Mouse (Mus musculus) embryonic facial prominence, embryonic 13.5 days (tissue): ENCODE data around the gene Mettl21e. TPM values are rescaled to one million over a fixed set of nuclear protein-coding genes. Genes with fewer than 3 reads are reported as not detected.

Experiments
- ATAC-seq: fragments of 200-750 bp; cut with Nextera tagmentation; 2 replicates; pipeline ENCODE4 v1.8.0; 2017; ENCODE audit warnings: low read depth; ENCODE audit not compliant: insufficient number of reproducible peaks, insufficient read depth, low FRiP score, low TSS enrichment
- H3K27ac ChIP-seq: fragments of 300-500 bp; sonication (generic); 2 replicates; pipeline ENCODE4 v1.5.1; 2015; ENCODE audit warnings: moderate library complexity, mild to moderate bottlenecking, inconsistent platforms
- H3K27me3 ChIP-seq: fragments of 300-500 bp; sonication (generic); 2 replicates; pipeline ENCODE4 v1.6.1; 2015; ENCODE audit warnings: mild to moderate bottlenecking, inconsistent platforms
- H3K36me3 ChIP-seq: fragments of 300-500 bp; sonication (generic); 2 replicates; pipeline ENCODE4 v1.6.1; 2015; ENCODE audit warnings: mild to moderate bottlenecking, inconsistent platforms
- H3K4me1 ChIP-seq: fragments of 300-500 bp; sonication (generic); 2 replicates; pipeline ENCODE4 v1.6.1; 2015; ENCODE audit warnings: inconsistent platforms
- H3K4me2 ChIP-seq: fragments of 300-500 bp; sonication (generic); 2 replicates; pipeline ENCODE4 v1.6.1; 2015; ENCODE audit warnings: moderate library complexity, mild to moderate bottlenecking, inconsistent platforms
- H3K4me3 ChIP-seq: fragments of 300-500 bp; sonication (generic); 2 replicates; pipeline ENCODE4 v1.5.1; 2015; ENCODE audit warnings: mild to moderate bottlenecking, inconsistent platforms
- H3K9ac ChIP-seq: fragments of 300-500 bp; sonication (generic); 2 replicates; pipeline ENCODE4 v1.6.1; 2015; ENCODE audit warnings: mild to moderate bottlenecking, inconsistent platforms
- H3K9me3 ChIP-seq: fragments of 300-500 bp; sonication (generic); 2 replicates; pipeline ENCODE4 v1.6.1; 2016; ENCODE audit warnings: inconsistent platforms
- whole genome bisulfite sequencing: fragments of 180-500 bp; shearing (Covaris S2); methylation state at CpG from one replicate; pipeline ENCODE4 v1.1.7; 2015; ENCODE audit warnings: mixed read lengths; 5-methylcytosine and 5-hydroxymethylcytosine counted together
- polyA plus RNA-seq: library from polyadenylated mRNA; unstranded; fragments of >200 nt; fragmentation: Nextera tagmentation; extraction: Ambion mirVana; gene quantifications from 2 replicates; pipeline ENCODE4 v1.2.1, GENCODE M21; 2015

Mettl21e gene
- polyA plus RNA-seq, 1 experiment from 2014 or later: not detected

- no peaks in the 10 kb centered on the region for H3K4me1 ChIP-seq
- H3K9me3 ChIP-seq: no peaks in the 10 kb centered on the region
- 16% methylated on average over 47 of the region's 47 CpGs for WGBS
- H3K4me2 ChIP-seq: peak overlapping the region; percentile 89
- no peaks in the 10 kb centered on the region for H3K36me3 ChIP-seq
- H3K27me3 ChIP-seq: peaks cover 12% of the 10 kb centered on the region
- H3K9ac ChIP-seq: peak overlapping the region; percentile 67
- H3K4me3 ChIP-seq: peak overlapping the region; percentile 49
- ATAC-seq: no peak
- H3K27ac ChIP-seq: no peak overlapping the region
Measured at GRCm38 (mm10) chr1:44198273-44199171, 20.2 kb downstream of the Mettl21e start.

GRCm38 (mm10) chr1:44186396-44186795, 32.4 kb downstream of the Mettl21e start:
- H3K4me2 ChIP-seq: no peak overlapping the region

GRCm38 (mm10) chr1:44178086-44178485, 40.7 kb downstream of the Mettl21e start:
- 94% methylated on average over 5 of the region's 5 CpGs for WGBS
- Histone ChIP-seq H3K4me3 (no peak overlapping the region), H3K9me3 (no peaks in the 10 kb centered on the region), H3K4me2 (no peak overlapping the region), H3K36me3 (peaks cover 83% of the 10 kb centered on the region), H3K27ac (no peak overlapping the region), H3K4me1 (no peaks in the 10 kb centered on the region), H3K27me3 (no peaks in the 10 kb centered on the region), H3K9ac (no peak overlapping the region)
- ATAC-seq: no peak

More at GRCm38 (mm10) chr1:44186396-44186795, 32.4 kb downstream of the Mettl21e start:
- no peaks in the 10 kb centered on the region for H3K27me3 ChIP-seq
- no peak overlapping the region for H3K9ac ChIP-seq
- peaks cover 14% of the 10 kb centered on the region for H3K36me3 ChIP-seq
- ATAC-seq: no peak
- no peaks in the 10 kb centered on the region for H3K4me1 ChIP-seq
- no peak overlapping the region for H3K27ac ChIP-seq
- no peaks in the 10 kb centered on the region for H3K9me3 ChIP-seq
- H3K4me3 ChIP-seq: no peak overlapping the region

- no peaks in the 10 kb centered on the region for H3K27me3 ChIP-seq
- H3K4me2 ChIP-seq: no peak overlapping the region
- WGBS: 80% methylated on average over 8 of the region's 8 CpGs
- H3K9ac ChIP-seq: no peak overlapping the region
- peaks cover 85% of the 10 kb centered on the region for H3K36me3 ChIP-seq
- H3K9me3 ChIP-seq: peaks cover 9% of the 10 kb centered on the region
- H3K4me3 ChIP-seq: no peak overlapping the region
- no peaks in the 10 kb centered on the region for H3K4me1 ChIP-seq
- no peak for ATAC-seq
- no peak overlapping the region for H3K27ac ChIP-seq
Measured at GRCm38 (mm10) chr1:44173903-44174302, 44.9 kb downstream of the Mettl21e start.

- H3K9ac ChIP-seq: no peak overlapping the region
- no peak overlapping the region for H3K27ac ChIP-seq
- peaks cover 85% of the 10 kb centered on the region for H3K36me3 ChIP-seq
- H3K4me3 ChIP-seq: no peak overlapping the region
- no peak for ATAC-seq
- no peaks in the 10 kb centered on the region for H3K4me1 ChIP-seq
- no peaks in the 10 kb centered on the region for H3K27me3 ChIP-seq
- 94% methylated on average over 4 of the region's 4 CpGs for WGBS
- no peak overlapping the region for H3K4me2 ChIP-seq
- peaks cover 9% of the 10 kb centered on the region for H3K9me3 ChIP-seq
Measured at GRCm38 (mm10) chr1:44172656-44173055, 46.1 kb downstream of the Mettl21e start.

GRCm38 (mm10) chr1:44167859-44168383, 50.8 kb downstream of the Mettl21e start:
- peaks cover 73% of the 10 kb centered on the region for H3K36me3 ChIP-seq
- no peak for ATAC-seq
- 89% methylated on average over 3 of the region's 3 CpGs for WGBS

GRCm38 (mm10) chr1:44162389-44162788, 56.4 kb downstream of the Mettl21e start:
- Histone ChIP-seq H3K9me3 (no peaks in the 10 kb centered on the region), H3K9ac (no peak overlapping the region), H3K27ac (no peak overlapping the region), H3K4me2 (no peak overlapping the region), H3K27me3 (no peaks in the 10 kb centered on the region), H3K36me3 (peaks cover 80% of the 10 kb centered on the region), H3K4me1 (no peaks in the 10 kb centered on the region), H3K4me3 (no peak overlapping the region)
- WGBS: 94% methylated on average over 5 of the region's 5 CpGs
- no peak for ATAC-seq

More at GRCm38 (mm10) chr1:44167859-44168383, 50.8 kb downstream of the Mettl21e start:
- no peak overlapping the region for H3K9ac ChIP-seq
- no peak overlapping the region for H3K4me2 ChIP-seq
- peaks cover 9% of the 10 kb centered on the region for H3K9me3 ChIP-seq
- H3K27ac ChIP-seq: no peak overlapping the region
- no peaks in the 10 kb centered on the region for H3K4me1 ChIP-seq
- H3K27me3 ChIP-seq: no peaks in the 10 kb centered on the region
- H3K4me3 ChIP-seq: no peak overlapping the region

GRCm38 (mm10) chr1:44161818-44162217, 56.9 kb downstream of the Mettl21e start:
- ATAC-seq: no peak
- peaks cover 74% of the 10 kb centered on the region for H3K36me3 ChIP-seq
- no peak overlapping the region for H3K4me2 ChIP-seq
- H3K27ac ChIP-seq: no peak overlapping the region
- no peaks in the 10 kb centered on the region for H3K4me1 ChIP-seq
- H3K4me3 ChIP-seq: no peak overlapping the region
- H3K9me3 ChIP-seq: no peaks in the 10 kb centered on the region
- H3K27me3 ChIP-seq: no peaks in the 10 kb centered on the region
- H3K9ac ChIP-seq: no peak overlapping the region
- WGBS: 96% methylated on average over 6 of the region's 6 CpGs

- H3K27me3 ChIP-seq: no peaks in the 10 kb centered on the region
- H3K36me3 ChIP-seq: peaks cover 54% of the 10 kb centered on the region
- no peak overlapping the region for H3K9ac ChIP-seq
- ATAC-seq: no peak
- H3K27ac ChIP-seq: no peak overlapping the region
- H3K4me2 ChIP-seq: no peak overlapping the region
- H3K9me3 ChIP-seq: no peaks in the 10 kb centered on the region
- WGBS: 92% methylated on average over 6 of the region's 6 CpGs
- H3K4me1 ChIP-seq: no peaks in the 10 kb centered on the region
- no peak overlapping the region for H3K4me3 ChIP-seq
Measured at GRCm38 (mm10) chr1:44158317-44158716, 60.4 kb downstream of the Mettl21e start.

GRCm38 (mm10) chr1:44155287-44155686, 63.5 kb downstream of the Mettl21e start:
- H3K27me3 ChIP-seq: no peaks in the 10 kb centered on the region
- ATAC-seq: no peak
- no peaks in the 10 kb centered on the region for H3K9me3 ChIP-seq
- H3K36me3 ChIP-seq: peaks cover 27% of the 10 kb centered on the region
- H3K27ac ChIP-seq: no peak overlapping the region
- H3K4me2 ChIP-seq: no peak overlapping the region
- 95% methylated on average over 4 of the region's 4 CpGs for WGBS
- no peak overlapping the region for H3K9ac ChIP-seq
- no peaks in the 10 kb centered on the region for H3K4me1 ChIP-seq
- no peak overlapping the region for H3K4me3 ChIP-seq
